Mouse (Mus musculus) limb, embryonic 13.5 days (tissue): ENCODE measurements around the gene Sigirr. TPM values are rescaled to one million over a fixed set of nuclear protein-coding genes. Genes with fewer than 3 reads are reported as not detected.
A peak's percentile ranks its signal among the peaks of the same experiment; 100 is the strongest.

Source experiments
- ATAC-seq: fragments of 200-750 bp; cut with Nextera tagmentation; 2 replicates; pipeline ENCODE4 v1.8.0; 2017; ENCODE audit warnings: low read depth, moderate number of reproducible peaks, moderate TSS enrichment; ENCODE audit not compliant: low FRiP score
- H3K27ac ChIP-seq: fragments of 300-500 bp; sonication (generic); 2 replicates; pipeline ENCODE4 v1.5.1; 2015; ENCODE audit warnings: inconsistent platforms, mild to moderate bottlenecking, moderate library complexity
- H3K27me3 ChIP-seq: fragments of 300-500 bp; sonication (generic); 2 replicates; pipeline ENCODE4 v1.6.1; 2015; ENCODE audit warnings: mild to moderate bottlenecking, inconsistent platforms
- H3K36me3 ChIP-seq: fragments of 300-500 bp; sonication (generic); 2 replicates; pipeline ENCODE4 v1.6.1; 2015; ENCODE audit warnings: inconsistent platforms, mild to moderate bottlenecking, moderate library complexity
- H3K4me1 ChIP-seq: fragments of 300-500 bp; sonication (generic); 2 replicates; pipeline ENCODE4 v1.6.1; 2015; ENCODE audit warnings: inconsistent platforms
- H3K4me2 ChIP-seq: fragments of 300-500 bp; sonication (generic); replicated peaks from 2 replicates; pipeline ENCODE4 v1.6.1; 2015; ENCODE audit warnings: inconsistent platforms, mild to moderate bottlenecking, moderate library complexity
- H3K4me3 ChIP-seq: fragments of 300-500 bp; sonication (generic); 2 replicates; pipeline ENCODE4 v1.5.1; 2015; ENCODE audit warnings: moderate library complexity, mild to moderate bottlenecking, inconsistent platforms
- H3K9ac ChIP-seq: fragments of 300-500 bp; sonication (generic); 2 replicates; pipeline ENCODE4 v1.6.1; 2015; ENCODE audit warnings: mild to moderate bottlenecking, inconsistent platforms
- H3K9me3 ChIP-seq: fragments of 300-500 bp; sonication (generic); 2 replicates; pipeline ENCODE4 v1.6.1; 2016; ENCODE audit warnings: inconsistent platforms
- WGBS: fragments of 180-500 bp; shearing (Covaris S2); methylation state at CpG from one replicate; pipeline ENCODE4 v1.1.7; 2015; 5-methylcytosine and 5-hydroxymethylcytosine counted together
- polyA plus RNA-seq: library from polyadenylated mRNA; unstranded; fragments of >200 nt; fragmentation: Nextera tagmentation; extraction: Ambion mirVana; gene quantifications from 2 replicates; pipeline ENCODE4 v1.2.1, GENCODE M21; 2015

Gene Sigirr
- polyA plus RNA-seq, 1 experiment from 2014 or later: 2.7 TPM

GRCm38 (mm10) chr7:141070058-141070862 lies 30.1 kb downstream of the Sigirr start:
- H3K9me3 ChIP-seq: no peaks in the 10 kb centered on the region
- H3K27me3 ChIP-seq: peaks cover 34% of the 10 kb centered on the region
- H3K9ac ChIP-seq: peak overlapping the region; percentile 56
- peaks cover 34% of the 10 kb centered on the region for H3K36me3 ChIP-seq
- ATAC-seq: peak; percentile 38; the same call in 1 of the 2 replicates
- H3K4me3 ChIP-seq: peak overlapping the region; percentile 42
- WGBS: 2% methylated on average over 51 of the region's 51 CpGs
- H3K27ac ChIP-seq: no peak overlapping the region
- H3K4me1 ChIP-seq: peaks cover 20% of the 10 kb centered on the region
- H3K4me2 ChIP-seq: peak overlapping the region; percentile 77

GRCm38 (mm10) chr7:141068351-141068750 lies 32.0 kb downstream of the Sigirr start:
- 67% methylated on average over 19 of the region's 19 CpGs for whole genome bisulfite sequencing
- no peak overlapping the region for H3K27ac ChIP-seq
- no peak overlapping the region for H3K9ac ChIP-seq
- peaks cover 34% of the 10 kb centered on the region for H3K27me3 ChIP-seq
- ATAC-seq: no peak
- H3K4me2 ChIP-seq: no peak overlapping the region
- H3K36me3 ChIP-seq: peaks cover 52% of the 10 kb centered on the region
- no peaks in the 10 kb centered on the region for H3K9me3 ChIP-seq
- H3K4me3 ChIP-seq: no peak overlapping the region
- H3K4me1 ChIP-seq: peaks cover 20% of the 10 kb centered on the region

GRCm38 (mm10) chr7:141064576-141064975 lies 35.8 kb downstream of the Sigirr start:
- ATAC-seq: no peak
- Histone ChIP-seq H3K4me3 (no peak overlapping the region), H3K27me3 (peaks cover 9% of the 10 kb centered on the region), H3K36me3 (peaks cover 54% of the 10 kb centered on the region), H3K27ac (no peak overlapping the region), H3K9me3 (no peaks in the 10 kb centered on the region), H3K4me1 (peaks cover 20% of the 10 kb centered on the region), H3K9ac (no peak overlapping the region), H3K4me2 (no peak overlapping the region)
- WGBS: 94% methylated on average over 7 of the region's 7 CpGs

- Histone ChIP-seq H3K4me2 (no peak overlapping the region), H3K36me3 (peaks cover 54% of the 10 kb centered on the region), H3K27me3 (0 out of 2 replicates have a peak, but pooled peaks cover 7% of the 10 kb centered on the region), H3K4me1 (peaks cover 20% of the 10 kb centered on the region), H3K9ac (no peak overlapping the region), H3K9me3 (no peaks in the 10 kb centered on the region), H3K4me3 (no peak overlapping the region), H3K27ac (no peak overlapping the region)
- WGBS: 72% methylated on average over 7 of the region's 7 CpGs
- ATAC-seq: no peak
These were observed 36.2 kb downstream of the Sigirr start for GRCm38 (mm10) chr7:141064175-141064574.

DNA sequence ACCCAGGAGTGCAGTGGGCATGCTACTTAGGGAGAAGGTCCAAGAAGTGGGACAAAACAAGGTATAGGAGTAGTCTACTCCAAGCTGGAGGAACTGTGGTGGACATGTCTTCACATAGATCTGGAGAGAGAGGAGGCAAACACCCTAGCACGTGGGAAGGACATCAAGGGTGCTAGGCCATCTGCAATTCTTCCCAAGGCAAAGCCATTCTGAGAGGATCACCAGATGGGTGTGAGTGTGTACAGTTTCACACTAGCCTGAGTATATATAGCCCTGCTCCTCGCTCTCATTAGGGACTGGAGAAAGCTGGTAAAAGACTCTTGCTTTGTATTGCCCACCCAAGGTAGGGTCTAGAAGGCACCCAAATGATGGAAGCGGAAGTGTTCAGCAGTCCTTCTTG lies 37.0 kb downstream of the Sigirr start:
- ATAC-seq: no peak
- Histone ChIP-seq H3K4me2 (no peak overlapping the region), H3K4me1 (peaks cover 20% of the 10 kb centered on the region), H3K9ac (no peak overlapping the region), H3K36me3 (peaks cover 48% of the 10 kb centered on the region), H3K9me3 (no peaks in the 10 kb centered on the region), H3K4me3 (no peak overlapping the region), H3K27ac (no peak overlapping the region), H3K27me3 (0 out of 2 replicates have a peak, but pooled peaks cover 2% of the 10 kb centered on the region)
- WGBS: 86% methylated on average over 3 of the region's 3 CpGs

GRCm38 (mm10) chr7:141062525-141062924 lies 37.8 kb downstream of the Sigirr start:
- H3K9ac ChIP-seq: peak overlapping the region; percentile 91; the same call in 1 of the 2 replicates
- H3K9me3 ChIP-seq: no peaks in the 10 kb centered on the region
- H3K4me2 ChIP-seq: peak overlapping the region; percentile 93; the same call in 1 of the 2 replicates
- ATAC-seq: no peak
- peaks cover 20% of the 10 kb centered on the region for H3K4me1 ChIP-seq
- H3K36me3 ChIP-seq: peaks cover 40% of the 10 kb centered on the region
- no peak overlapping the region for H3K27ac ChIP-seq
- no peaks in the 10 kb centered on the region for H3K27me3 ChIP-seq
- 87% methylated on average over 7 of the region's 7 CpGs for WGBS
- no peak overlapping the region for H3K4me3 ChIP-seq

DNA sequence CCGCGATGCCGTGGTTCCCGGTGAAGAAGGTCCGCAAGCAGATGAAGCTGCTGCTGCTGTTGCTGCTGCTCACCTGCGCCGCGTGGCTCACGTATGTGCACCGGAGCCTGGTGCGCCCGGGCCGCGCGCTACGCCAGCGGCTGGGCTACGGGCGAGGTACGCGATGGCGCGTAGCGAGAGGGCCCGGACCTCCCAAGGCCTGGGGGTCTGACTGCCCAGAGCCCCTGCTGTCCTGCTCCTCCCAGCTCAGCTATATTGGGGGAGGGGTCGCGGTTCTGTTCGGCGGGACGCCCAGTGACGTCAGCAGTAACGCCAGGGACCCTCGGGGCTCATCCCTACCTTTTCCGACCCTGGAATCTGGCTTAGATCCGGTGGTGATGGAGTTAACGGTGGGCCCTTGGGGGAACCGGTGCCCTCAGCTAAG lies 39.1 kb downstream of the Sigirr start:
- peak; percentile 55; the same call in 1 of the 2 replicates for ATAC-seq
- H3K27me3 ChIP-seq: no peaks in the 10 kb centered on the region
- peak overlapping the region; percentile 22; the same call in 1 of the 2 replicates for H3K27ac ChIP-seq
- H3K4me1 ChIP-seq: peaks cover 20% of the 10 kb centered on the region
- H3K36me3 ChIP-seq: peaks cover 30% of the 10 kb centered on the region
- no peaks in the 10 kb centered on the region for H3K9me3 ChIP-seq
- peak overlapping the region; percentile 91 for H3K9ac ChIP-seq
- peak overlapping the region; percentile 93 for H3K4me2 ChIP-seq
- peak overlapping the region; percentile 77 for H3K4me3 ChIP-seq
- under 1% methylated on average over 37 of the region's 37 CpGs for WGBS

GRCm38 (mm10) chr7:141060426-141061242 lies 39.7 kb downstream of the Sigirr start, which contains the start of gene B4galnt4:
TSS of gene B4galnt4 (plus strand) at chr7:141061104.
- WGBS: under 1% methylated on average over 66 of the region's 72 CpGs
- H3K27me3 ChIP-seq: no peaks in the 10 kb centered on the region
- peak within 1 kb of the TSS; percentile 91 for H3K9ac ChIP-seq
- peak; percentile 97 for ATAC-seq
- peaks cover 24% of the 10 kb centered on the region for H3K36me3 ChIP-seq
- peak within 1 kb of the TSS; percentile 22; the same call in 1 of the 2 replicates for H3K27ac ChIP-seq
- H3K4me3 ChIP-seq: peak within 1 kb of the TSS; percentile 77
- peak within 1 kb of the TSS; percentile 93 for H3K4me2 ChIP-seq
- peaks cover 4% of the 10 kb centered on the region; the same call in 1 of the 2 replicates for H3K9me3 ChIP-seq
- peaks cover 20% of the 10 kb centered on the region for H3K4me1 ChIP-seq

DNA sequence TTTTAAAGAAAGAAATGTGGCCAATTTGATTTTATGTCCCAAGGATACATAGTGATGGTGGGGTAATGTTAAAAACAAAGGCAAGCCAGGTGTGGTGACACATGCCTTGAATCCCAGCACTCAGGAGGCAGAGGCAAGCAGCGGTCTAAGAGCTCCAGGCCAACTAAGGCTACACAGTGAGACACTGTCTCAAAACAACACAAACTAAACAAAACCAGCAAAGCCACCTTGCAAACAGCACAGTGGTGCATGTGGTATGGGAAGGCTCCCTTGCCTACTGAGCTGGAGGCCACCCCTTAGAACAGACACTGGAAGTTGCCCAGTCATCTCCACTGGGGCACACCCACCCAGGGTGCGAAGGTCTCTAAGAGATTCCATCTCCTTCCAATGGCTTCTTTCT lies 40.4 kb downstream of the Sigirr start:
- Histone ChIP-seq H3K9me3 (peaks cover 6% of the 10 kb centered on the region; the same call in 1 of the 2 replicates), H3K36me3 (peaks cover 17% of the 10 kb centered on the region), H3K27ac (no peak overlapping the region), H3K4me2 (peak overlapping the region; percentile 93), H3K4me1 (peaks cover 20% of the 10 kb centered on the region), H3K9ac (peak overlapping the region; percentile 91), H3K4me3 (peak overlapping the region; percentile 77), H3K27me3 (no peaks in the 10 kb centered on the region)
- 72% methylated on average over 2 of the region's 2 CpGs for WGBS
- ATAC-seq: no peak

GRCm38 (mm10) chr7:141058601-141059341 lies 41.6 kb downstream of the Sigirr start:
- ATAC-seq: no peak
- H3K9ac ChIP-seq: no peak overlapping the region
- H3K36me3 ChIP-seq: peaks cover 5% of the 10 kb centered on the region
- no peak overlapping the region for H3K27ac ChIP-seq
- no peaks in the 10 kb centered on the region for H3K27me3 ChIP-seq
- H3K4me2 ChIP-seq: no peak overlapping the region
- peaks cover 20% of the 10 kb centered on the region for H3K4me1 ChIP-seq
- peaks cover 6% of the 10 kb centered on the region; the same call in 1 of the 2 replicates for H3K9me3 ChIP-seq
- H3K4me3 ChIP-seq: no peak overlapping the region
- WGBS: 87% methylated on average over 14 of the region's 14 CpGs

DNA sequence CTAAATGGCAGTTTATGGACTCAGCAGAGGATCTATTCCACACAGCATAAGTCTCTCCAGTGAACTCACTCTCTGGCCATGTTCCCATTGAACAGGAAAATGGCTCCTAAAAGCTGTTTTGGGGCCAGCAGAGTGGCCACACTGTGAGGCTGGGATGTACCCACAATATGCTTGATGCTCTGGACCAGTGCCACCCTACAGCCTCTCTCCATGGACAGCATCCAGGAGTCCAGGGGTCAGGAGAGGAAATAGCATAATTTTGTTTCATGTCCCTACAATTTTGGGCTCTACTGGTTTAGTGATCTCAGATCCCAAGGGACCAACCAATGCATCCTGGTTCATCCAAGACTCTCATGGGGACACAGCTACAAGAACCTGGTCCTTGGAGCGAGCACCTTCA lies 42.8 kb downstream of the Sigirr start:
- Histone ChIP-seq H3K4me3 (no peak overlapping the region), H3K4me1 (peaks cover 20% of the 10 kb centered on the region), H3K9ac (no peak overlapping the region), H3K4me2 (no peak overlapping the region), H3K36me3 (no peaks in the 10 kb centered on the region), H3K27ac (no peak overlapping the region), H3K9me3 (peaks cover 6% of the 10 kb centered on the region; the same call in 1 of the 2 replicates), H3K27me3 (no peaks in the 10 kb centered on the region)
- no peak for ATAC-seq
- 94% methylated on average over 1 of the region's 1 CpGs for WGBS
